Mouse (Mus musculus) liver, embryonic 16.5 days (tissue): ENCODE measurements around the gene Tle2. TPM values are rescaled to one million over a fixed set of nuclear protein-coding genes. Genes with fewer than 3 reads are reported as not detected.

Source experiments
- polyA plus RNA-seq: library from polyadenylated mRNA; unstranded; fragments of >200 nt; fragmentation: Nextera tagmentation; extraction: Ambion mirVana; gene quantifications from 2 replicates; pipeline ENCODE4 v1.2.1, GENCODE M21; 2015

Tle2 gene
- polyA plus RNA-seq, 1 experiment from 2014 or later, result 2.7 TPM

Other genes with a start within 250 kb of the Tle2 start
- gene Tbxa2r, start 245.8 kb upstream of the Tle2 start, polyA plus RNA-seq, result 4.3 and 4.5 TPM in 2 replicates
- gene Gipc3, start 231.3 kb upstream of the Tle2 start, polyA plus RNA-seq, result not detected in 2 replicates
- gene Hmg20b, start 224.1 kb upstream of the Tle2 start, polyA plus RNA-seq, result 19.8 and 22.5 TPM in 2 replicates
- gene Mfsd12, start 217.1 kb upstream of the Tle2 start, polyA plus RNA-seq, result 9.2 and 11.9 TPM in 2 replicates
- gene 4930404N11Rik, start 208.7 kb upstream of the Tle2 start, polyA plus RNA-seq, result 1.9 and 2.5 TPM in 2 replicates
- 128 and 138 TPM in 2 replicates for gene Fzr1, start 196.0 kb upstream of the Tle2 start, polyA plus RNA-seq
- gene Dohh, start 190.1 kb upstream of the Tle2 start, polyA plus RNA-seq, result 46.3 and 48.3 TPM in 2 replicates
- gene Gm48551, start 190.1 kb upstream of the Tle2 start, polyA plus RNA-seq, result 0.54 and 0.55 TPM in 2 replicates
- 0.44 and 0.48 TPM in 2 replicates for gene Gm48552, start 185.6 kb upstream of the Tle2 start, polyA plus RNA-seq
- gene Smim24, start 181.5 kb upstream of the Tle2 start, polyA plus RNA-seq, result 1.7 and 4.1 TPM in 2 replicates
- gene Nfic, start 118.9 kb upstream of the Tle2 start, polyA plus RNA-seq, result 10.2 and 12.0 TPM in 2 replicates
- gene Celf5, start 91.9 kb upstream of the Tle2 start, polyA plus RNA-seq, result 0.05 TPM in 1 of 2 replicates, not detected in the other
- 39.3 and 47.1 TPM in 2 replicates for gene Ncln, start 78.2 kb upstream of the Tle2 start, polyA plus RNA-seq
- gene S1pr4, start 74.4 kb upstream of the Tle2 start, polyA plus RNA-seq, result 4.8 and 5.3 TPM in 2 replicates
- gene Gna15, start 50.3 kb upstream of the Tle2 start, polyA plus RNA-seq, result 4.3 and 4.4 TPM in 2 replicates
- gene Gna11, start 29.4 kb upstream of the Tle2 start, polyA plus RNA-seq, result 20.0 and 24.3 TPM in 2 replicates
- 131 and 141 TPM in 2 replicates for gene Aes, start 15.1 kb upstream of the Tle2 start, polyA plus RNA-seq
- gene Tle6, start 26.5 kb downstream of the Tle2 start, polyA plus RNA-seq, result 3.5 and 4.5 TPM in 2 replicates
- gene BC025920, start 31.7 kb downstream of the Tle2 start, polyA plus RNA-seq, result 0.35 and 0.36 TPM in 2 replicates
- gene Sirt6, start 53.2 kb downstream of the Tle2 start, polyA plus RNA-seq, result 6.9 and 8.1 TPM in 2 replicates
- gene Ankrd24, start 54.0 kb downstream of the Tle2 start, polyA plus RNA-seq, result 2.1 and 2.4 TPM in 2 replicates
- 1.1 and 1.3 TPM in 2 replicates for gene Gm10778, start 74.5 kb downstream of the Tle2 start, polyA plus RNA-seq
- 3.5 and 4.4 TPM in 2 replicates for gene Zfp433, start 130.3 kb downstream of the Tle2 start, polyA plus RNA-seq
- gene Gm3055, start 196.6 kb downstream of the Tle2 start, polyA plus RNA-seq, result 1.1 TPM in 2 replicates
- 0.79 and 0.94 TPM in 2 replicates for gene Gm4767, start 237.6 kb downstream of the Tle2 start, polyA plus RNA-seq